Mouse (Mus musculus) myocyte (in vitro differentiated cells): Measurements from ENCODE around the gene Gm49394.

ENCODE experiments used
- CEBPB ChIP-seq: IDR thresholded peaks from 2 replicates; pipeline ENCODE4 v1.6.1; 2011; ENCODE audit warnings: mild to moderate bottlenecking, moderate library complexity; ENCODE audit not compliant: poor library complexity, insufficient read depth, severe bottlenecking
- E2F4 ChIP-seq: IDR thresholded peaks from one replicate; pipeline ENCODE4 v1.6.1; 2011; ENCODE audit warnings: mild to moderate bottlenecking, control low read depth, moderate library complexity; ENCODE audit not compliant: insufficient read depth
- MAX ChIP-seq: IDR thresholded peaks from one replicate; pipeline ENCODE4 v1.6.1; 2011; ENCODE audit warnings: low read depth, mild to moderate bottlenecking, control low read depth
- MYOG ChIP-seq, 3 experiments: IDR thresholded peaks; one replicate each; pipeline ENCODE4 v1.6.1; 2011; ENCODE audit warnings: control low read depth in 2 of 3, low read depth in 2 of 3, mild to moderate bottlenecking in 2 of 3; ENCODE audit not compliant: insufficient read length in 2 of 3, control insufficient read depth in 1 of 3, insufficient read depth in 1 of 3
- POLR2A ChIP-seq: IDR thresholded peaks from one replicate; pipeline ENCODE4 v1.6.1; 2011; ENCODE audit warnings: low read depth, mild to moderate bottlenecking, control low read depth, moderate library complexity; ENCODE audit not compliant: insufficient read length
- POLR2AphosphoS2 ChIP-seq: IDR thresholded peaks from one replicate; pipeline ENCODE4 v1.6.1; 2011; ENCODE audit warnings: low read depth, control low read depth; ENCODE audit not compliant: insufficient read length
- SRF ChIP-seq: IDR thresholded peaks from one replicate; pipeline ENCODE4 v1.6.1; 2011; ENCODE audit warnings: low read depth; ENCODE audit not compliant: control insufficient read depth, insufficient read length
- TCF12 ChIP-seq: IDR thresholded peaks from one replicate; pipeline ENCODE4 v1.6.1; 2011; ENCODE audit warnings: mild to moderate bottlenecking, control low read depth; ENCODE audit not compliant: poor library complexity, insufficient read depth, severe bottlenecking
- TCF3 ChIP-seq: IDR thresholded peaks from one replicate; pipeline ENCODE4 v1.6.1; 2011; ENCODE audit warnings: low read depth, control low read depth; ENCODE audit not compliant: insufficient read length
- USF1 ChIP-seq: IDR thresholded peaks from one replicate; pipeline ENCODE4 v1.6.1; 2011; ENCODE audit warnings: low read depth, mild to moderate bottlenecking, control low read depth, moderate library complexity

GRCm38 (mm10) chr7:142629806-142630205 is 39.9 kb downstream of the Gm49394 start:
- TF ChIP-seq POLR2A, result no peak
- TF ChIP-seq TCF12, result no peak
- no peak for TF ChIP-seq MAX
- TF ChIP-seq SRF, result no peak
- TF ChIP-seq CEBPB, result no peak
- TF ChIP-seq USF1, result no peak
- TF ChIP-seq E2F4, result no peak
- TF ChIP-seq POLR2AphosphoS2, result no peak
- no peak for TF ChIP-seq MYOG (IDR thresholded peaks at IDR 0.05; ENCODE audit: control insufficient read depth in 1 of 3, insufficient read depth in 1 of 3, insufficient read length in 2 of 3, low read depth in 2 of 3)
- TF ChIP-seq TCF3, result no peak
